Mouse (Mus musculus) brain, adult 2 months (tissue): ENCODE measurements around the gene Slc13a2.
A peak's percentile ranks its signal among the peaks of the same experiment; 100 is the strongest.

Experiments
- DNase-seq: peaks from one replicate; pipeline ENCODE4 v3.0.0; 2011; ENCODE audit warnings: low read depth, low spot score

Gene Slc13a2

GRCm38 (mm10) chr11:78435776-78436349, 13.8 kb upstream of the Slc13a2 start:
- peak; percentile 11 for DNase-seq

- DNase-seq, result no peak
These were observed 12.0 kb upstream of the Slc13a2 start for GRCm38 (mm10) chr11:78434052-78434451.

DNA sequence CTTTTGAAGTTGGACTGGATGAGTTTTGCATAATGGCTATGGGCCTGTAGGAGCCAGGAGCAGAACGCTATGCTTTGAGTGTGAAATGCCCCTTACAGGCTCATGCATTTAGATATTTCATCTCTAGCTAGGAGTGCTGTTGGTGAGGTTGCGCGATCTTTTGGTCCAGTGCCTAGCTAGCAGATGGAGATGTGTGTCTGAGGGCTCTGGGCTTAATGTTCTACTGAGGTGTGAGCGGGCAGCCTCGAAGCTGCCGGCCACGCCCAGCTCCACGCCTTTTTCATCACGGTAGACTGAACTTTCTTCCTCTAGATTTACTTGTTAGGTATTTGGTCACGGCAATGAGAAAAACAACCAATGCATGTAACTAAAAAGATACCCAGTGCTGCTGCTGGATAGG, 9.2 kb upstream of the Slc13a2 start:
- DNase-seq, result peak; percentile 32

DNA sequence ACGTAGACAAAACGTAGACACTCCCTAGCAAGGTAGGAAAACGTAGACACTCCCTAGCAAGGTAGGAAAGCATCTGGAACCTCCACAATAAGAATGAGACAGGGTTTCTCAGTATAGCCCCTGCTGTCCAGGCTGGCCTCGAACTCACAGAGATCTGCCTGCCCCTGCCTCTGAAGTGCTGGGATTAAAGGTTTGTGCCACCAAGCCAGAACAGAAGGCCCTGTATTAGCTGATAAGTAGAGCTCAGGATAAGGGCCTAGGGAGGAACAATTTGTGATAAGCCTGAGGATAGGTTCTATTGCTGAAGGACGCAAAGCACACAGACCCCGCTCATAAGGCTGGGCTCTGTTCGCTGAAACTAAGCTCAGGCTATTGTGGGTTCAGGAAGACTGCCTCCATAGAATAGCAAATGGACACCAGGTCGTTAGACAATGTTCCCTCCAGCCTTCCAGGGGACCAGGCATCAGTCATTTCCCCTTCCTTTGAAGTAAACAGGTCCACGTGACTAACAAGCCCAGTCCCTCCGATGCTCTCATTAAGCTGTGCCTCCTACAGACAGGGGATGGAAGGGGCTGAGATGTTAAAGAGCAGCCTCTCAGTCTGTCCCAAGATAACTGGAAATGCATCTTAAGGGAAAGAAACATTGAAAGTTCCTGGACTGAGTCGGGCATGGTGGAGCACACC, 8.3 kb upstream of the Slc13a2 start:
- no peak for DNase-seq

DNA sequence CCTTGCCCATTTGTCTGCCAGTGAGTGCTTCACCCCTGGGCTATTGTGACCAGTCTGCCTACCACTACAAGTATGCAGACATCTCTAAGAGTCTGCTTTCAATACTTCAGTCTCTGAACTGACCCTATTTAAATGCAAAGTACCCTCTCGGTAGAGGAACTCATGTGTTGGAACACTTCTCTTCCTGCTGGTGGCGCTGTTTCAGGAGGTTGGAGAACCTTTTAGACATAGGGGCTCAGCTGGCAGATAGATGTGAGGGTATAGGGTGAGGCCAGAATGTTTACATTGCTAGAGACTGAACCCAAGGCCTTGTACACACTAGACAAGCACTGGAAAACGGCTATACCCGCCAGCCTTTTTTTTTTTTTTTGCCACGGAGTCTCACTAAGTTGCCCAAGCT, 6.3 kb upstream of the Slc13a2 start:
- no peak for DNase-seq

DNA sequence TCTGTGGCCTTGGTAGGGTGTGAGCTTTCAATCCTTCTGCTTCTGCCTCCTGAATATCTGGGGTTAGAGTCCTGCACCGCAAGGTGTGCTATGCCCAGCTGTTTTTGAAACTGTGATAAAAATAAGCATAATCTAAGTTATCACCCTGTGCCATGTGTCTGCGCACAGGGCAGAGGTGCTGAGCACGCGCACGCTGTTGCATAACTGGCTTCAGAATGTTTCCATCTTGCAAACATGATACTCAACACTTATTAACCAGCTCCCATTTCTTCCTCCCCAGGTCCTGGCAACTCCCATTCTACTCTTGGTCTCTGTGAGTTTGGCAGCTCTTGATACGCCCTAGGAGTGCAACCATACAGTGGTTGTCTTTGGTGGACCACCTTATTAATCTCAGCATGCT, 5.6 kb upstream of the Slc13a2 start:
- DNase-seq, result no peak

DNA sequence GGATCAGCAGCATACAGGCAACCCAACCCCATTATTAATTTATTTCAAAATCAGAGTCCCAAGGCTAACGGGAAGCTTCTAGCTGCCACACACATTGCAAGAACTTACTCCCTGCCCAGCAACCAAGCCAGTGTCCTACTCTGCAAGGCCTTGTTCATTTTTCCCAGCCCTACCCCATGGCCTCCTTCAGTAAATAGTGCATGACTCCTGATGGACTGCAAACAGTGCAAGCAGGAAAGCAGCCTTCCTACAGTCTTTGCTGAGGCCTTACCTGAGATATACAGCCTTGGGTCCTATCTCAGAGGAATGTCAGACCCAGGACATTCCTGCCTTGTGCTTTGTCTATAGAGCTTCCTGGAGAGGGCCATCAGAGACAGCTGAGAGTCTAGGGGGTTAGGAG, 3.6 kb upstream of the Slc13a2 start:
- DNase-seq, result no peak

GRCm38 (mm10) chr11:78424352-78424751, 2.3 kb upstream of the Slc13a2 start:
- peak; percentile 61 for DNase-seq

- DNase-seq, result no peak
These were observed 612 bp downstream of the Slc13a2 start for GRCm38 (mm10) chr11:78421201-78422009.

GRCm38 (mm10) chr11:78420263-78420889, 1.6 kb downstream of the Slc13a2 start:
- DNase-seq, result no peak

DNA sequence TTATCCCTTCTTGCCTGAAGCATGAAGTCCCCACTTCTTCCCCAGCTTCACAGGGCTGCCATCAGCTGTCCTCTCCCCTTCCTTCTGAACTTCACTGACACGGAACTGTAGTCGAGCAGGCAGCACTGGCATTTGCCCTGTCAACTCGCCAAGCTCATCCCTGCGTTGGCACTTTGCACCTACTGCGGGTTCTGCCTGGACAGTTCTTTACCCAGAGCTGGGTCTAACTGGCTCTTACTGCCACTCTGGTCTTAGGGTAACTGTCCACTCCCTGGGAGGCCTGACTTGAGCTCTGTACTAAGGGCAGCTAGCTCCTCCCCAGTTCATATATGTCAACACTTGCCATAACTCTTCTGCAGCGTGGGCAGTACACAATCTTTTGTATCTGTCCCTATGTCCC, 5.2 kb downstream of the Slc13a2 start:
- DNase-seq, result no peak

- peak; percentile 73 for DNase-seq
These were observed 9.2 kb downstream of the Slc13a2 start for GRCm38 (mm10) chr11:78412861-78413260.

GRCm38 (mm10) chr11:78412324-78412850, 9.6 kb downstream of the Slc13a2 start:
- DNase-seq, result no peak

DNA sequence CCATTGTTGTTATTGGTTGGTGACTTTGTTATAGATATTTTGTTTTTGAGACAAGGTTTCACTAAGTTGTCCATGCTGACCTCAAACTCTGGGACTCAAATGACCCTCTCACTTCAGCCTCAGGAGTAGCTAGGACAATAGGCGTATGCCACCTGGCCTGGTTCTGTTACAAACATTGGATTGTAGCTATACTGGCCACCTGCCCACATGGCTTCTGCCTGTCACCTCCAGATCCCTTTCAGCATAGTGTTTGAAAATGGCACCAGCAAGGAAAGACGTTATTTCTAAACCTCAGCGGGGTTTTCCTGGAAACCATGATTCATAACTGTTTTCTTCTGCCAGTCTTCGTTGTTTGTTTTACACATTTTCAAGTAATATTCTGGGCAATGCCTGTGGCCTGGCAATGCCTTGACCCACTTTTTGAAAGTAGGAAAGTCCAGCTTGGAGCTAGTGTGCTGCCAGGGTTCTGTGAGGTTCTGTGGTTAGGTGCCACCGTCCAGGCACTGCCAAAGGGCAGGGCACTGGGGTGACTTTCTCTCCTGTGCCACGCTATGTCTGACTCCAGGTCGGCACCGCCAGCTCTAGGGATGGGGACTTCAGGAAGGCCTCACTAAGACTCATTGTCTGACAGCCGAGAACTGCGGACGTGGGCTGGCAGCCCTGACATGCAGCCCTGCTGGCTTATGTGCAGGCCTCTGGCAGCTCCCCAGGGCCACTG, 10.3 kb downstream of the Slc13a2 start:
- peak; percentile 51 for DNase-seq

- DNase-seq, result no peak
These were observed 13.5 kb downstream of the Slc13a2 start for GRCm38 (mm10) chr11:78408256-78409240.

GRCm38 (mm10) chr11:78402062-78402461, 20.0 kb downstream of the Slc13a2 start:
- DNase-seq, result no peak

GRCm38 (mm10) chr11:78401469-78401868, 20.5 kb downstream of the Slc13a2 start:
- no peak for DNase-seq

DNA sequence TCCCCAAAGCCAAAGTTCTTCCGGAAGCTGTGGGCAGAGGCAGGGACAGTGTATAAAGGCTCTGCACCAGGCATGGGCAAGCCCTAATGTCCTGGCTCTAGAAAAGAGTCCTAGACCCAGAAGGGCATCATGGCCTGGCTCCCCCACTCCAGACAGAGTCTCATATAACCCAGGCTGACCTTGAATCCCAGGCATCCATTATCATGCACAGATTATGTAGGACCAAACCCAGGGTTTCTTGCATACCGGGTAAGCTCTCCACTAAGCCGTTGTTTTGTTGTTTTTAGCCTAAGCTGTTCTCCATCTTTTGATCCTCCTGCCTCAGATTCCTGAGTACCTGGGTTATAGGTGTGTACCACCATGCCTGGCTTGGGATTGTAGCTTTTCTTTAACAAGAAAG, 21.1 kb downstream of the Slc13a2 start:
- no peak for DNase-seq

DNA sequence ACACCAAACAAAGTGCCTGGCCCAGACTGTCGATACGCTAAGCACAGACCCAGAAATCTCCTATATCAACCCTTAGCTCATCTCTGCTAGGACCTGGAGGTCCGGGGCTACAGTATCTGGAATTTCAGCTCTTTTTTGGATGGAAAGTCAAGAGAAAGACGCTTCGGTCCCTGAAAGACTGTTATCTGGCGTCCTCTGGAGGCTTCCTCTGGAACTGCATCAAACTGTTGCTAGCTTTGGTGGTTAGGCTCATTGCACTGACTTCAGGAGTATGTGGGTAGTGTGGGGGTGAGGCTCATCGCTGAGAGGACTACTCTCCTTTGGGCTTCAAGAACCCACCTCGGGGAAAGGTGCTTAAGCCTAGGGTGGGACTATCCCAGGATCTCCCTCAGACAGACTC, 22.3 kb downstream of the Slc13a2 start:
- peak; percentile 78 for DNase-seq

- no peak for DNase-seq
These were observed 23.8 kb downstream of the Slc13a2 start for GRCm38 (mm10) chr11:78398212-78398611.
